Mouse (Mus musculus) gastrocnemius, postnatal 25 days (tissue): ENCODE results near the gene Eme2. TPM values are rescaled to one million over a fixed set of nuclear protein-coding genes. Genes with fewer than 3 reads are reported as not detected.
"Not testable (repeated sequence)": the region's sequence is repeated elsewhere in the genome, so short reads cannot be mapped to it uniquely, and the experiment has no call there.

Experiments used
- DNase-seq: peaks from one replicate; pipeline ENCODE4 v3.0.0; 2022
- long read RNA-seq, 2 experiments: library from polyadenylated mRNA; stranded (forward); transcript quantifications; one replicate each; pipeline ENCODE4 v2.0.0; 2021
- total RNA-seq, 2 experiments: library from RNA; stranded (reverse); gene quantifications; 1 replicate in 1 of 2; 2 replicates in 1 of 2; pipeline ENCODE4 v1.2.3; 2021

Gene Eme2
- total RNA-seq: 10 to 100 TPM in 1 of 2 experiments, 1 to 10 TPM in 1; 8.8 to 10.4 TPM
- long read RNA-seq, experiment 1, transcript Eme2-202 (8 exons, 1,521 nt): major isoform, 6 of 8 reads
- long read RNA-seq, experiment 1, partial matches to known transcripts: 0 of 8 reads
- long read RNA-seq, experiment 1, other reads (novel, unspliced or antisense): 2 of 8 reads
- long read RNA-seq, experiment 2, partial matches to known transcripts: 2 of 8 reads
- long read RNA-seq, experiment 2, other reads (novel, unspliced or antisense): 5 of 8 reads

DNA sequence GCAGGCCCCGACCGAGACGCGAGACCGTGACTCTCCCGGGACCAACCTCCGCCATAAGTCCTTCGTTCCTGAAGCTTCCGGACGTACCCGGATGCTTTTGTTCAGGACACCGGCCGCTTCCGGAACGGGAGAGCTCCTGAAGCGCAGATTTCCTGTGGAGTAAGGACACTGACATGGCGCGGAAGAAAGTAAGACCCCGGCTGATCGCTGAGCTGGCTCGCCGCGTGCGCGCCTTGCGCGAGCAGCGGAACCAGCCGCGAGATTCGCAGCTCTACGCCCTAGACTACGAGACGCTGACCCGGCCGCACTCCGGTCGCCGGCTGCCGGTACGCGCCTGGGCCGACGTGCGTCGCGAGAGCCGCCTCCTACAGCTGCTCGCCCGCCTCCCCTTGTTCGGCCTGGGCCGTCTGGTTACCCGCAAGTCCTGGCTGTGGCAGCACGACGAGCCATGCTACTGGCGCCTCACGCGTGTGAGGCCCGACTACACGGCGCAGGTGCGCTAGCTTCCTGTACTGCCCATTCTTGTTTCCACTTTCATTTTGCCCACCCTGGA is at the start of gene Eme2, which contains the start of gene Mrps34:
Gene Eme2, minus strand, starts transcription at position 93 of the 553 bp plus-strand sequence.
Gene Mrps34, plus strand, starts transcription at position 122 of the 553 bp plus-strand sequence.
- peak; percentile 78 for DNase-seq

DNA sequence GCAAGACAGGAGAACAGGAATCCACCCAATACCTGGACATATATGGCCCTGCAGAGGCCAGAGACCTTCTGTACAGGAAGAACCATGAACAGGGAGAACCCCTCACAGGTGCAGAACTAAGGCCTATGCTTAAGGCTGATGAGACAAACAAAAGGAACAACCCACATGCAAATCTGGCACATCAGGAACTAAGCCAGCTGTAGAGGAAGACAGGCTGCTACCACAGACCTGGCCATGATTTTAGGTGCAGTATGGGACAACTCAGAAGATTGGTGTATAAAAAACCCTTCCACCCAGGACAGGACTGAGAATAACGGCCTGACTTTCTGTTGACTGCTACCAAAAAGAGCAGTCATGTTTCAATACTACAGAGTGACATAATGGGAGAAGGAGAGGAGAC is 48.7 kb upstream of the Eme2 start:
- not testable (repeated sequence) for DNase-seq

DNA sequence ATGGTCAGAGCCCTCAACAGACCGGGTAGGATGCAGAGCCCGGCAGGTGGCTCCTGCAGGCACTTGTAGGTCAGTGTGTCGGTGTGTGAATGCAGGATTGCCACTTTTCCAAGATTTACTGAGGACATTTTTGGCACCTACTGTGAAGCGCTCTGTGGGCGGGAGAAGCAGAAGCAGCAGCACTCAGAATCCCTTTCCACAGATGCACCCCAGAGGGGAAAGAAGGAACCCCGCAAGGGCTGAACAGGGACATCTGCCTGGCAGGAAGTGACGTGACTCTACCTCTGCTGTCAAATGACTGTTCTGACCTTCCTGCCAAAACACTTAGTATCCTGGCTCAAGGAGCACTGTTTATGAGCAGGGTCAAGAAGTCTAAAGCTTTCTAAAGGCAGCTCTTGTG is 48.1 kb upstream of the Eme2 start:
- no peak for DNase-seq

DNA sequence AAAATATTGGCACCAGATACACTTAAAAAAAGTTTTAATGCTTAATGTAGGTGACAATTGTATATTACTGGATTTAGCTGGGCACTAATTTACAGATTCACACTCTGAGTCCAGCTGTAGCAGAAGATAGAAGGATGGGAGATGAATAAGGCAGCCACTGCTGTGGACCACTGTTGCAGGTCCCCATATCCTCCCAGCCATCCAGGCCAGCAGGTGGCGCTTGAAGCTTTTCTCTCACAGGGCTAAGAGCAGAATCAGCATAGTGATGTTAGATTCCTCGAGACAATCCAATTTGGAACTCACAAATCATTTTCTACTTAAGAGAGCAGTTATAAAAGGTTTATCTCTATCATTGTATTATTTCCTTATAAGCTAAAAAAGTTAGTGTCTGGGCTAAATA is 47.6 kb upstream of the Eme2 start:
- DNase-seq: not testable (repeated sequence)

DNA sequence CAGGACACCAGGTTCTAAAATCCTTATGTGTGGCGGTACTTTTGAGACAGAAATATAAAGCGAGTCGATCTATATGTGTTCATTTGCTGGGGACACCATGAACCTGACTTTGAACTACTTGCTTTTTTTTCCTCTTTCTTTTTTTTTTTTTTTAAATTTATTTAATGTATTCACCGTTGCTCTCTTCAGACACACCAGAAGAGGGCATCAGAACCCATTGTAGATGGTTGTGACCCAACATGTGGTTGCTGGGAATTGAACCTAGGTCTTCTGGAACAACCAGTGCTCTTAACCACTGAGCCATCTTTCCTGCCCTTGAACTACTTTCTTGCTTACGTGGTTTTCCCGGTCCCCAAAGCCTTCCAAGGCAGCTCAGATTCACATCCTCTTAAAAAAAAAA is 42.4 kb upstream of the Eme2 start:
- DNase-seq: no peak

DNA sequence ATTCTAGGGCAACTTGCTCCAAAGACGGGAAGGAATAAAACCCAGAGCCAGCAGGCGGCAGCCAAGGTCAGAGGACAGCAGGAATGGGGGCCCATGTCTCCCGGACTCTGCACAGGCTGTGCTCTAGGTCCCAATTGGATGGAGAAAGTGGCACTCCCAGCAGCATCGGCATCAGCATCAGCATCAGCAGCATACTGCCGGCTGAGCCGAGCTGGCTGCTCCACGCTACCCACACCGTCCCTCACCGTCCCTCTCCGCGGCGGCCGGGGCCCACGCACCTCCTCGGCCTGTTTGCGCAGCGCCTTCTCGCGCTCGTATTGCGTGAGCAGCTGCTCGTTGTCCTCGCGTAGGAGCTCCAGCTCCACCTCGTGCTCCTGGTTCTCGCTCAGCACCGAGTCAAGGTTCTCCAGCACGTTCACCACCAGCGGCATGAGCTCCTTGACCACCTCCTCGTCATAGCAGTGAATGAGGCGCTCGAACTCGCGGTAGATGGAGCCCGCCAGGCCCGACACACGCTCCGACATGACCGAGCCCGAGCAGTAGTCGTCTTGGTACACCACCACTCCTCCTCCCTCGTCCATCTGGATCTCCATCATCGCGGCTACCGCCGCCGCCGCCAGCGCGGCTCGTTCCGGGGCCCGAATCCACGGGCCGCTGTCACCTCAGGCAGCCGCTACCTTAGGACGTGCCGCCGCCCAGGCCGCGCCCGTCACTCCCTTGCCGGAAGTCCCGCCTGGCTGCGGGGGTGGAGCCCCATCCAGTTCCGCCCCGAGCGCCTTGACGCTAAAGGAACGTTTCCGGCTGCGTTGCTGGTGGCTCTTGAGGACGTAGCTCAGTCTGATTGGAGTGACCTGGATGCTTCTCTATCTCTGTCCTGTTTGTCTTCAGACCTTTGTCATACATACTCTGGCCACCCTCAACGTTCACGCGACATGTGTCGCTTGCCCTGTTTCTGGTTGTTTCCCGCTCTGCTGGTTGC is 41.7 kb upstream of the Eme2 start, which contains the start of gene Mapk8ip3:
Gene Mapk8ip3, minus strand, starts transcription at position 719 of the 979 bp plus-strand sequence.
- peak; percentile 94 for DNase-seq

DNA sequence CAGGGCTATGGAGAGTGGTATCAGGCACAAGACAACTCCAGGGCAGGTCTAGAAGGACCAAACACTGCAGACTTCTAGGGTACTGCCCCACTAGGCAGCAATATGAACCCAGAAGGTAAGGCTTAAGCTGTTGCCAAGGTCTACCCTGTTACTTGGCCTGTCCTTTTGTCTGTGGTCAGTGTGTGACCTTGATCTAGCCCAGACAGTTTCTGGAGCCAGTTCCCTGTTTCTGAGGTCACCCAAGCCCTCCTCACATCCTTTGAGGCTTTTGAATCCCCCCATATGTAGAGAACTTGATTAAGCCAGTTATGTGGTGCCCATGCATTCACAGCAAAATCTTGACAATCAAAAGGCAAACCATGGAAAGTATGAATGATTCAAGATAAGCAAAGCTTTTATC is 40.8 kb upstream of the Eme2 start:
- DNase-seq: no peak

DNA sequence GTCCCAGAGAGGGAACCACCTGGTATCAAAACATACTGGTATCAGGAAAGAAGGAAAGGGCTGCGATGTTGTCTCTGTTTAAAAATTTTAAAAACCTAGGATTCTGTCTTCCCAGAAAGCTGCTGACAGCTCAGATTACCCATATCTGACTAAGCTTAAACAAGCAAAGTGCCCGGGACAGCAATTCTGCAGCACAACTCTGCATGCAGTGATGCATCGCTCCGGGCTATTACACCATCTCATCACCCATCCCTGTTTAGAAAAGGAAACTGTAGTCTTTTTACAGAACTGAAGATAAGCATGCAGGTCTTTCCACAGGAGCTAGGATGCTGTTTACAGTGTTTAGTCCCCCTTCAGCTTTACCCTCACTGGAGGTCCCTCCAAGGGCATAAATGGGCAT is 40.0 kb upstream of the Eme2 start:
- DNase-seq: no peak

DNA sequence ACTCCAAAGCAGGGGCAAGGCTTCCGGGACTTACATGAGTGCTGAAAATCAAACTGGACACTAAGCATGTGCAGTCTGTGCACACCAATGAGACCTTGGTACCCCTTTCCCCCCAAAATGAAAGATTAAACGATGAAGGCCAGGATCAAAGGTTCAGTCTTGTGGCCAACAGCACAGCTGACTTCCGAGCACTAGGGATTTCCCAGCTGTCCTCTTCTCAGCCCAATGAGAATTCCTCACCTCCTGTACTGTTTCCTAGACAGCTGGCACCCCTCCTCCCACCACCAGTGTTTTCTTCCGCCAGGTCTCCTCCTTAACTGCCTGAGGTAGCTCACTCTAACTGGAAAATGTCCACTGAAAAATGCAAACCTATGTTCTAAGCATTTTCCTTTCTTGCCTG is 38.3 kb upstream of the Eme2 start:
- no peak for DNase-seq

DNA sequence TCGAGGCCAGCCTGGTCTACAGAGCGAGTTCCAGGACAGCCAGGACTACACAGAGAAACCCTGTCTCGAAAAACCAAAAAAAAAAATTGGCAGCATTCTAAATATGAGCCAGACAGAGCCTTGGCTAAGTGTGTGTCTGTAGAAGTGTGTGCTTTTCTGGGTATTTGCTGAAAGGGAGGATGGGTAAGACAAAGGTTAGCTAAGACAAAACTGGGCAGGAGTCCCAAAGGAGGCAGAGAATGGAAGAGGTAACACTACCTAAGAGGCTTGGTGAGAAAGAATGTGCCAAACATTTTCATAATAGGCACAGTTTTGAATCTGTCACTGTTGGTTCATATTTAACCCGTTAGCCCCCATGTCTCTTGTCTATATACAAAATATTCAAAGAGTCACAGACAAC is 37.5 kb upstream of the Eme2 start:
- DNase-seq: no peak

DNA sequence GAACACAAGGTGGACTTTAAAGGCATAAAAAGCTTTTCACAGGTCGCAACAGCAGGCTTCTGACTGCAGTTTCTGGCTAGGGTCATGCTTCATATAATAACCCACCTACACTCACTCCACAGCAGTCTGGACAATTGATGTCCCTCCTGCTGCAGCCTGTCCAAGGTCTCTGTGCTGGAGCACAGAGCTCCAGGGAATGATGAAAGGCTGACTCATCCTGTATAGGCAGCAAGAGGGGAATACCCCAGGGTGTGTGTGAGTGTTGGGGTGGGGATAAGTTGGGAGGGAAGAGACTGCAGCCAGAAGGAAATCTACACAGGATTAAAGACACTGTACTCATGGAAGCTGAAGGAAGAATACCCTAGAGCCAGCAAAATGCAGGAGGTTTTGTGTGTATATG is 34.6 kb upstream of the Eme2 start:
- DNase-seq: no peak

DNA sequence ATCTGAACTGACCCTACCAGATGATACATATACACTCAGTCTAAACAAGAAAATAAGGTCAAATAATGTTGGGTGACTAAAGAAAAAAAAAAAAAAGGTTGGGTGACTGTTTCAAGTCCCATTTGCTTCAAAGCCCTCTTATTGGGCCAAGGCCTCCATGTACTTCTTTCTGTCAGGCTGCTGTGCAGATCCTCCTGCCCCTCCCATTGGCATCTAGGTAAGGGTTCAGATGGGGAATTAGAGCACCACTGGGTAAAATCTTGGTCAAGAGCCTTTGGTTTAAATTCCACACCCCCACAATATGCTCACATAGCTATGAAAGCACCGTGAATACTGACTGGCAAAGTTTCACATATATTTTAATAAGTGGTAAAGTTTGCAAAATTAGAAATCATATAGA is 28.4 kb upstream of the Eme2 start:
- DNase-seq: no peak

DNA sequence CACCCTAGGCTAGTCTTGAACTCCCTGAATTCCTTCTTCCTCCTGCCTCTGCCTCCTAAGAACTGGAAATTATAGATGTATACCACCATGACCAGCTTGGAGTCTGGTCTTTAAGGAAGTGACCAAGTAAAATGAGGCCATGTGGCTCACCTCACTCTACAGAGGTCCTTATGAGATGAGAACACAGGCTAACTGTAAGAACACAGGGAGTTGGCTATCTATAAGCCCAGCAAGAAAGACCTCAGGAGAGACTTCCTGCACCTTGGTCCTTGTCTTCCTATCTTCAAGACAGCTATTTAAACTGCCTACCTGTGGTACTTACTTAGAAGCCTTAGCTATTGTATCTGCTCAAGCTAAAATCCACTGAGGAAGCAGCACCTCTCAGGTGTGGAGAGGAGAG is 19.1 kb upstream of the Eme2 start:
- DNase-seq: no peak

DNA sequence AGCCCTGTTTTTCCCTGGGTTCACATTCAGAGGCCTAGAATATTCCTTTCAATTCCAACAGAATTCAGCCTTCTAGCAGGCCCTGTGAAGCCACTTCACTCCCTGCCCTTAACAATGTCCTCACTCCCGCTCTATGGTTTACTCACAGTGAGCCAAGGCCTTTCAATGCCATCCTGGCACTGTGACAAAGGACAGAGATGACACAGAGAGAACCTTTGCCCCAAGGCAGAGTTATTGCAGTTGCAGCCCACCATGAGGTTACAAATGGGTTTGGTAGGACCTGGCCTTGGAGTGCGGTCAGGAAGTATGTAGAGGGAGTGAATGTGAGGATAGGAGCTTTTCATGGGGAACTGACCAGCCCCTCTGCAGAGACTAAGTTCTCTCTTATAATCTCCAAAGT is 12.7 kb upstream of the Eme2 start:
- DNase-seq: no peak

DNA sequence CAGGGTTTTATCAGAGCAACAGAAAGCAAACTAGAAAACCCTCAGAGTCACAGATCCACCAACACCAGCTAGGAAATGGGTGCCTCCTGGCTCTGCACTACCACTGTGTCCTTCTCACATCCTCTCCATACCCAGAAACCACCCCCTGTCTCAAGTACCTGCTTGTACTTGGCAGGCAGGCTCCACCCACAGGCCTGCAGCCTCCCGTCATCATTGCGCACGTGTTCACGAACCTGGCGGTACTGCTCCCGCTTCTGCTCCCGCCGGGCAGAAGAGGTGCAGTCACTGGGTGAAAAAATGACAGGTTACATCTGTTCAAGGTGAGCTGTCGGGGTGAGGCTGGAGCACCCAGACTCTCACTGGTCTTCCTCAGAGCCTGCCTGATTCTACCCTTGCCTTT is 8.9 kb upstream of the Eme2 start:
- DNase-seq: no peak

DNA sequence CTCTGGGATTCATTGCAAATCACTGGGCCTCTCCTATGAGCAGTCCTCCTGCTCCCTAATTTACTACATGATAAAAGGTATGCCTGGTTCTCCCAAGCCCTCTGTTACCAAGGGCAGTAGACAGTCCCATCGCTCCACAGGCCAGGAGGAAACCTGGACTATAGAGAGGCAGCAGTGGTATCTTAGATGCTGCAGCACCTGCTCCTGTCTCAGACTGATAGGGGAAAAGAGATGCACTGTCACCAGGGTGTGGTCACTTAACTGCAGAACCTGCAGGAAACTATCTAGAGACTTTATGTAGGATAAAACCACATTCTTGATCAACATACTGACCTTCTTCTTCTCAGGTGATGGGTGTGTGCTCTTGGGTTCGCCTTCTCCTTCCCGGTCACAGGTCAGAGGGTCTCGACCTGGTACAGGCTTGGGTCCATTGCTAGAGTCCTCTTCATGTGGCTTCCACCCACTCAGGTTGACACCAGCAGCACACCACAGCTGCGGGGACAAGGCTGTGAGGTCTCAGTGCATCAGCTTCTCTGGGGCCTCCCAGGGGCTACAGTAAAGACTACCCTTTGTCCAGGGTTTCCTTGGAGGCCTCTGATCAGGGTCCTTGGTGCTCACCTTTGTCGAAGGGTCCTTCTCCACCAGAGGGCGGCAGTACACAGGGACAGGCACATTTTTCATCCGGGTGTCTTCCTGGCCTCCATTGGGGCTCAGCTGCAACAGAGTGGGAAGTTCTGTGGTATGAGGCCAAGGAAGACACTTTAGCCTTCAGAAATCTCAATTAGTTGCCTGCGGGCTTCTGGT is 8.0 kb upstream of the Eme2 start:
- DNase-seq: no peak

DNA sequence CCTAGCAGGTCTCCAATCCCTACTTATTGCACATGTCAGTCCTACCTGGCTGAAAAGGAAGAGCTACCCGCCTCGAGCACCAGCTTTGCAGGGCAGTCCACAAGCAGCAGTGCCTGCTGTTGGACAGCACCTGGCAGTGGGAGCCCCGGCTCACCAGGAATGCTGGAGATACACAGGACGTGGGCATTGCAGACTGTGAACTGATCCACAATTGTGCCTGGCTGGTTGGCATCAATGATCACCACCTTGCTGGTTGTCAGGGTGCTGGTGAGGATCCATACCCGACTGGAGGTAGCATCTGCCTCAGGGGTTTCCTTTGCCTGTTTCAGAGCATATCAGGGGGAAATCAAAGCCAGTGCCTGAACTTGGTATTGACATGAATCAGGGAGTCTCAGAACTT is 7.2 kb upstream of the Eme2 start:
- DNase-seq: no peak

DNA sequence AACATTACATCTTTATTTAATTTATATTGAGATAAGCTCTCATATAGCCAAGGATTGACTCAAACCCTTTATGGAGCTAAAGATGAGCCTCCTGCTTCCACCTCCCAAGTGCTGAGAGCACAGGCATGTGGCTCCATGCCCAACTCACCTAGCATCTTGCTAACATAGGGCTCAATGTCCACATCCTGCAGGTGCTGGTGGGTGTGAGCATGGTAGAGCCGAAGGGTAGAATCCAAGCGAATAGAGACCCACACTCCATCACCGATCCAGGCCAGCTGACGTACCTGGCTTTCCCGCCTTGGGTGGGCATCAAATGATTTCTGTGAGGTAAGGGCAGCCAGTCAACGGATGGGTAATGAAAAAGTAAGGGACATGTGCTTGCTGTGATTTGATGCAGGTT is 5.1 kb upstream of the Eme2 start:
- DNase-seq: no peak

DNA sequence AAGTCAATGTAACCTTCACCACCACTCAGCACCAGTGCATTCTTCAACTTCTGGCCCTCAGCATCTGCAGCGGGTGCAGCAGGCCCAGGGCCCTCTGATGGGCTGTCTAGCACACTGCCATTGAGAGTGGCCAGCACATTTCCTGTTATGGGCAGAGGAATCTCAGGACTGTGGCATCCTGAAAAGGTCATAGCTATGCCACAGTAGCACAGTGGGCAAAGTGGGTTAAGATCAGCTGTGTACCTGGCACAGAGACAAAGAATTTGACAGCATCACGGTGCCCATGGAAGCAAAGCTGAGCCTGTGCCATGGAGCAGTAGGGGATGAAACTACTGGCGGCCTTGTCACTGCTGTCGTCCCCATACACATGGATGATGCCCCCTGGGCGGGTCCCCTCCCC is 4.3 kb upstream of the Eme2 start:
- no peak for DNase-seq

DNA sequence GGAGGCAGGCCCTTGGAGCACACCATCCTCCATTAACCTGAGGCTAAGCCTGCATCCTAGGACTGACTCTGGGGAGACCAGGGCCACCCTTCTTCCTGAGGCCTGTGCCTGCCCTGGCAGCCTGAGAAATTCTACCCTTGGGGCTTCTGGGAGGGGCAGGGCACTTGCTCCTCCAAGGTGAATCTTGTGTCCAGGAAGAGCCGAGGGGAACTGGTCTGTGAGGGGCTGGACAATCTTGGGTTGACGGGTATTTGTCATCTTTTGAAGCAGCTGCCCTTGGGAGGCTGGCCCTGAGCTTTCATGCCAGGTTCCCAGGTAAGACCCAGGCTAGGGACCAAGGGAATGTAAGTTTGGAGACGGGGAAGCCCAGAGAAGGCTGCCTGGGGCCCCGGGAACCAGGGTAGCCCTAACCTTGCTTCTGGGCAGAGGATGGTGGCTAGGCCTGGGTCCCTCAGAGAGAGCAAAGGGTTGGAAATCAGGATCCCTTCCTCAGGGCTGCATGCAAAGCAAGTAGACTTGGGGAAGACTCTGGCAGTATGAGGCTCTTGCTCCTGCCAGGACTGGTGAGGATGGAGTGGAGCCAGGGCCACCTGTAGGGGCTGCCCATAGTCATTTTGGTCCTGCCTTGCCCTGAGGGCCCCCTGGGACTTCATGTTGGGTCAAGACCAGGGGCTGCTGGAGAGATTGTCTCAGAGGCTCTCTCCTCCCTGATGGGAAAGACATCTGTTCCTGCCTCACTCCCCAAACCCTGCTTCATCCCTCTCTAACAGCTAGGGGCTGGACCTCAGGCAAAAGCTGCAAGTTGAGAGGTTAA is 3.4 kb upstream of the Eme2 start:
- no peak for DNase-seq

DNA sequence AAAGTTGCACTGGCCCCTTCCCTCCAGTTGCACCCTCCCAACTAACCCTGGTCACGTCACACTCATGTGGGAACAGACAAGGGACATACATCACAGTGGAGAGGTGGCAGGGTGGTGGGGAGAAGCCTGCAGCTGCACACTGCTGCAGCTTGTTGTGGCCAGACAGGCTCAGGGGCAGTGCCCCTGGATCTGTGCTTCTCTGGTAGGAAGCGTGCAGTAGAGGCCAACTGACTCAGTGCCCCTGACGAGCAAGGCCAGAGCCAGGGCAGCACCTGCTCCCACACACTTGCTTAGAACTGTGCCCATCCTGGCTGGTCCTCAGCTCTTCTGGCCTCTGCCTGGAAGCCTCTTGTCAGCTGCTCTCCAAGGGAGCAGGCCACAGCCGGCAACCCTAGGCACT is 2.7 kb upstream of the Eme2 start:
- DNase-seq: no peak

DNA sequence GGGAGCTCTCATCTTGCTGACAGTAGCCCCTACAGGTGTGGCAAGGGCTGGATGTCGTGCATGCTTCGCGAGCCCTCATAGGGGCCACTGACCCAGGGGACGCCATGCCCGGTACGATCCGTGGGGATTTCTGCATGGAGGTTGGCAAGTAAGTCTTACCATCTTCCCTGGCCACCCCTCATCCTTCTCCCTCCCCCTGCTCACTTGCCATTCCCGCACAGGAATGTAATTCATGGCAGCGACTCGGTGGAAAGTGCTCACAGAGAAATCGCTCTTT is 2.0 kb upstream of the Eme2 start:
- DNase-seq: no peak
